ENCODE assay signal across 9 mouse cellular contexts in the genomic region with DNA sequence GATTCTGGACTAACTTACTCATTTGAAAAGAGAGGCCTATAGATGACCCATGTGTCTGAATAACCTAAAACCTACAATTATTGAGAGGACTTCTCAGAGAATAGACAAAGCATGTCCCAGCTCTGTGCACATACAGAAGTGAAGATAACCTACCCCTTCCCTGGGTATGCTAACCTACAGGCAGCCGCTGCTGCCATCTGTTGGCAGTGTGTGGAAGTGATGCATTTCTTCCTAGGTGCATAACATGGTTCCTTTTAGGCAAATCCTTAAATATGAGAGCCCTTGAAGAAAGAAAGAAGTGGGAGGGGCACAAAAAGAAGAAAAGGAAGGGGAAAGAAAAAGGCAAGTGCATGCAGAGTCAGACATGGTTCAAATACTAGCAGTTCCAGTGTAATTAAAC. TPM values are rescaled to one million over a fixed set of nuclear protein-coding genes. Genes with fewer than 3 reads are reported as not detected.
DNase-seq lines count a peak whose midpoint lies in the region; ATAC-seq lines count a peak whose summit lies in the region.
"Had no signal": no experiment of that assay in that cellular context is flagged by ENCODE, and none has a peak within 500 bp of the region (broad histone marks: within the 10 kb centered on the region; RNA-seq: fewer than 3 reads in every experiment).

No protein-coding gene starts in this region.

- H3K4me3 ChIP-seq in liver, embryonic 12.5 days: no peak overlapping the region
- H3K4me3 ChIP-seq: heart, embryonic 13.5 days had no signal

- whole genome bisulfite sequencing in liver, embryonic 12.5 days (ENCODE audit: insufficient replicate concordance): 0% methylated on average over 1 of the region's 1 CpGs

- H3K27ac ChIP-seq in liver, embryonic 12.5 days: no peak overlapping the region
- H3K27ac ChIP-seq: heart, embryonic 13.5 days had no signal

- DNase-seq in liver (peak; percentile 66), MEL-GATA-1-ER (ENCODE audit: extremely low read depth, low read depth) (peak; percentile 43)
- DNase-seq in cerebellum, postnatal 14 days: peak; percentile 62 to 70
- peak; percentile 24 to 56 for DNase-seq in layer of hippocampus, postnatal 14 days (ENCODE audit: low spot score in 2 of 2)
- peak; percentile 47 for DNase-seq in mesoderm, embryonic 11.5 days (ENCODE audit: low read depth, low spot score)
- DNase-seq in thymus, postnatal 14 days: peak; percentile 66

- H3K4me2 ChIP-seq in liver, embryonic 12.5 days: no peak overlapping the region
- H3K4me2 ChIP-seq: heart, embryonic 13.5 days had no signal

- H3K9me3 ChIP-seq in liver, embryonic 12.5 days (replicated peaks): no peaks in the 10 kb centered on the region
- H3K9me3 ChIP-seq: heart, embryonic 13.5 days had no signal

- no peaks in the 10 kb centered on the region for H3K27me3 ChIP-seq in liver, embryonic 12.5 days (replicated peaks)
- H3K27me3 ChIP-seq: heart, embryonic 13.5 days had no signal

- no peak for ATAC-seq in liver, embryonic 12.5 days
- ATAC-seq in granulocyte monocyte progenitor cell, adult 5-6 weeks (replicated peaks; ENCODE audit: poor library complexity, severe bottlenecking): peak; percentile 95

- H3K4me1 ChIP-seq in liver, embryonic 12.5 days: peaks cover 19% of the 10 kb centered on the region
- H3K4me1 ChIP-seq: heart, embryonic 13.5 days had no signal

- H3K9ac ChIP-seq in liver, embryonic 12.5 days: no peak overlapping the region
- H3K9ac ChIP-seq: heart, embryonic 13.5 days had no signal

- no peaks in the 10 kb centered on the region for H3K36me3 ChIP-seq in liver, embryonic 12.5 days
- H3K36me3 ChIP-seq: heart, embryonic 13.5 days had no signal

RNA-seq across cellular contexts. Expression of a gene that starts 38.8 kb away (rescaled TPM):
- not detected in 2 replicates for polyA plus RNA-seq in liver, embryonic 12.5 days (2016; fragmentation: Nextera tagmentation; extraction: Ambion mirVana)
- total RNA-seq in granulocyte monocyte progenitor cell, adult 5-6 weeks (2014; fragmentation: Nextera tagmentation): not detected in 2 replicates
- total RNA-seq in granulocyte monocyte progenitor cell, adult 5-6 weeks (2017): not detected in 2 replicates
- total RNA-seq in layer of hippocampus, postnatal 14 days (2021): under 1 TPM in 1 of 2 experiments, not detected in 1; 0.09 TPM
- polyA plus RNA-seq: heart, embryonic 13.5 days had no signal

RNA-seq across cellular contexts. Expression of a gene that starts 41.1 kb away (rescaled TPM):
- 5.2 and 5.9 TPM in 2 replicates for polyA plus RNA-seq in liver, embryonic 12.5 days (2016; fragmentation: Nextera tagmentation; extraction: Ambion mirVana)
- 3.2 and 10.4 TPM in 2 replicates for total RNA-seq in granulocyte monocyte progenitor cell, adult 5-6 weeks (2014; fragmentation: Nextera tagmentation)
- 4.4 and 5.4 TPM in 2 replicates for total RNA-seq in granulocyte monocyte progenitor cell, adult 5-6 weeks (2017)
- total RNA-seq in layer of hippocampus, postnatal 14 days (2021): 1 to 10 TPM; 4.6 to 5.3 TPM

RNA-seq across cellular contexts. Expression of a gene that starts 41.3 kb away (rescaled TPM):
- polyA plus RNA-seq in liver, embryonic 12.5 days (2016; fragmentation: Nextera tagmentation; extraction: Ambion mirVana): 1.7 and 2.3 TPM in 2 replicates
- total RNA-seq in granulocyte monocyte progenitor cell, adult 5-6 weeks (2014; fragmentation: Nextera tagmentation): 0.26 and 1.0 TPM in 2 replicates
- total RNA-seq in granulocyte monocyte progenitor cell, adult 5-6 weeks (2017): 0.26 and 1.6 TPM in 2 replicates
- 1 to 10 TPM; 9.1 to 9.3 TPM for total RNA-seq in layer of hippocampus, postnatal 14 days (2021)
